Comparison of ENCODE assay signal across 10 mouse cellular contexts in the genomic region with DNA sequence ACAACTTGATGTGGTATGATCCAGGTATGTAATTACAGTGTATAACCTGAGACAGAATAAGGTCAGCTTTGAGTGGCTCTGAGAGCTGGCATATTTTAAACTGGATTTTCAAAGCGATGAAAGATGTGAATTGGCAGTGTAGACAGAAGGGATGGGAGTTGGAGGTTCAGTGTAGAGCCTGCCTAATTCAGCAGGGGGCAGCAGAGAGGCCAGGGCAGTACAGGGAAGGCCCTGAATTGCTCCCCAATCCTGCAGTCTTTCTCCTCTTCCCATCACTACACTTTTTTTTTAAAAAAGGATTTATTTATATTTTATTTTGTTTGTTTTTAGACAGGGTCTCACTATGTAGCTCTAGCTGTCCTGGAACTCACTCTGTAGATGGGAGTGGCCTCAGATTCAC. TPM values are rescaled to one million over a fixed set of nuclear protein-coding genes. Genes with fewer than 3 reads are reported as not detected.
DNase-seq lines count a peak whose midpoint lies in the region; ATAC-seq and TF ChIP-seq lines count a peak whose summit lies in the region.
"Had no signal": no experiment of that assay in that cellular context is flagged by ENCODE, and none has a peak within 500 bp of the region (broad histone marks: within the 10 kb centered on the region; RNA-seq: fewer than 3 reads in every experiment).

No protein-coding gene starts in this region.

- DNase-seq in kidney, postnatal 10 days: peak; percentile 60
- DNase-seq in G1E (ENCODE audit: low spot score): no peak
- DNase-seq in lung, postnatal 36 days: peak; percentile 64
- DNase-seq in embryo, embryonic 9.5 days (ENCODE audit: extremely low spot score): no peak
- no peak for DNase-seq in neural tube, embryonic 10.5 days (ENCODE audit: extremely low spot score, low spot score)

- no peak for TF ChIP-seq POLR2A in bone marrow, adult 2 months (IDR thresholded peaks at IDR 0.05; ENCODE audit: borderline replicate concordance, control insufficient read depth, low read depth, low read length)

- no peak overlapping the region for H3K4me2 ChIP-seq in kidney, embryonic 14.5 days (replicated peaks; ENCODE audit: low read depth, low read length)
- H3K4me2 ChIP-seq: hindbrain, embryonic 12.5 days; midbrain, embryonic 12.5 days; stomach, embryonic 15.5 days had no signal

- H3K4me1 ChIP-seq in kidney, embryonic 14.5 days (ENCODE audit: control insufficient read depth, insufficient read depth, low read length): peaks cover 18% of the 10 kb centered on the region; the same call in 1 of the 2 replicates
- peaks cover 74% of the 10 kb centered on the region for H3K4me1 ChIP-seq in G1E (ENCODE audit: insufficient read depth, low read depth, low read length)
- no peaks in the 10 kb centered on the region; the same call in 1 of the 2 replicates for H3K4me1 ChIP-seq in bone marrow, adult 2 months (ENCODE audit: control insufficient read depth, insufficient read depth, low read length)

- H3K9ac ChIP-seq in kidney, embryonic 14.5 days (ENCODE audit: low read depth, low read length): no peak overlapping the region
- H3K9ac ChIP-seq: hindbrain, embryonic 12.5 days; midbrain, embryonic 12.5 days; stomach, embryonic 15.5 days had no signal

- peak; percentile 87 for TF ChIP-seq CTCF in G1E (IDR thresholded peaks at IDR 0.05; ENCODE audit: low read depth, low read length)
- peak; percentile 81 for TF ChIP-seq CTCF in bone marrow, adult 2 months (IDR thresholded peaks at IDR 0.05; ENCODE audit: control insufficient read depth, insufficient read depth, low read length)

- H3K36me3 ChIP-seq in kidney, embryonic 14.5 days (ENCODE audit: control insufficient read depth, insufficient read depth, low read length): peaks cover 25% of the 10 kb centered on the region
- H3K36me3 ChIP-seq in G1E (replicated peaks): peaks cover 72% of the 10 kb centered on the region

- H3K9me3 ChIP-seq in kidney, embryonic 14.5 days (ENCODE audit: control insufficient read depth, low read length): no peaks in the 10 kb centered on the region
- H3K9me3 ChIP-seq in G1E (replicated peaks): no peaks in the 10 kb centered on the region
- H3K9me3 ChIP-seq: hindbrain, embryonic 12.5 days; midbrain, embryonic 12.5 days; stomach, embryonic 15.5 days had no signal

- H3K27ac ChIP-seq in kidney, embryonic 14.5 days (ENCODE audit: low read depth, low read length): no peak overlapping the region
- no peak overlapping the region for H3K27ac ChIP-seq in bone marrow, adult 2 months (ENCODE audit: control insufficient read depth, insufficient read depth, low read depth, low read length, poor library complexity)
- H3K27ac ChIP-seq: hindbrain, embryonic 12.5 days; midbrain, embryonic 12.5 days; stomach, embryonic 15.5 days had no signal

- no peaks in the 10 kb centered on the region for H3K27me3 ChIP-seq in kidney, embryonic 14.5 days (ENCODE audit: control insufficient read depth, insufficient read depth, low read length)
- H3K27me3 ChIP-seq in G1E (ENCODE audit: insufficient read depth, low read length): no peaks in the 10 kb centered on the region
- H3K27me3 ChIP-seq: hindbrain, embryonic 12.5 days; midbrain, embryonic 12.5 days; stomach, embryonic 15.5 days had no signal

- 100% methylated on average over 1 of the region's 1 CpGs for WGBS in kidney, embryonic 14.5 days
- WGBS in bone marrow, adult 2 months: 82% methylated on average over 1 of the region's 1 CpGs

- ATAC-seq in kidney, embryonic 14.5 days (ENCODE audit: low FRiP score, low TSS enrichment): no peak
- ATAC-seq in G1E (ENCODE audit: extremely low read depth, insufficient number of reproducible peaks, low FRiP score, poor library complexity, severe bottlenecking): no peak

- H3K4me3 ChIP-seq in kidney, embryonic 14.5 days (ENCODE audit: low read length): no peak overlapping the region
- no peak overlapping the region for H3K4me3 ChIP-seq in G1E (ENCODE audit: low read depth, low read length)
- no peak overlapping the region for H3K4me3 ChIP-seq in bone marrow, adult 2 months (replicated peaks; ENCODE audit: control insufficient read depth, low read depth, low read length)
- H3K4me3 ChIP-seq: hindbrain, embryonic 12.5 days; midbrain, embryonic 12.5 days; stomach, embryonic 15.5 days had no signal

RNA-seq across cellular contexts. Expression of a gene that starts 2.6 kb away (rescaled TPM):
- polyA plus RNA-seq in kidney, embryonic 14.5 days (2014; fragmentation: Nextera tagmentation; extraction: Ambion mirVana): 1.6 and 4.2 TPM in 2 replicates
- total RNA-seq in G1E (2014; fragmentation: Nextera tagmentation) (2.7 and 9.6 TPM in 2 replicates), G1E (2017) (1.2 and 2.0 TPM in 2 replicates)
- polyA plus RNA-seq in G1E (2012): 0.05 TPM in 1 of 2 replicates, not detected in the other
- 3.0 and 5.1 TPM in 2 replicates for polyA plus RNA-seq in bone marrow, adult 2 months (2011; ENCODE audit: insufficient read depth, insufficient read length, low replicate concordance, missing spikeins)

RNA-seq across cellular contexts. Expression of a gene that starts 2.6 kb away (rescaled TPM):
- 39.1 and 48.0 TPM in 2 replicates for polyA plus RNA-seq in kidney, embryonic 14.5 days (2014; fragmentation: Nextera tagmentation; extraction: Ambion mirVana)
- 36.4 and 38.8 TPM in 2 replicates for total RNA-seq in G1E (2014; fragmentation: Nextera tagmentation)
- total RNA-seq in G1E (2017): 59.8 and 60.8 TPM in 2 replicates
- 6.0 and 9.9 TPM in 2 replicates for polyA plus RNA-seq in G1E (2012)
- 18.0 and 21.2 TPM in 2 replicates for polyA plus RNA-seq in bone marrow, adult 2 months (2011; ENCODE audit: insufficient read depth, insufficient read length, low replicate concordance, missing spikeins)

RNA-seq across cellular contexts. Expression of a gene that starts 2.7 kb away (rescaled TPM):
- 19.5 and 24.4 TPM in 2 replicates for polyA plus RNA-seq in kidney, embryonic 14.5 days (2014; fragmentation: Nextera tagmentation; extraction: Ambion mirVana)
- 8.1 and 11.8 TPM in 2 replicates for total RNA-seq in G1E (2014; fragmentation: Nextera tagmentation)
- 11.3 and 11.9 TPM in 2 replicates for total RNA-seq in G1E (2017)
- 35.2 and 44.0 TPM in 2 replicates for polyA plus RNA-seq in G1E (2012)
- polyA plus RNA-seq in bone marrow, adult 2 months (2011; ENCODE audit: insufficient read depth, insufficient read length, low replicate concordance, missing spikeins): 5.8 and 9.5 TPM in 2 replicates

RNA-seq across cellular contexts. Expression of a gene that starts 16.5 kb away (rescaled TPM):
- polyA plus RNA-seq in kidney, embryonic 14.5 days (2014; fragmentation: Nextera tagmentation; extraction: Ambion mirVana): 6.6 and 8.1 TPM in 2 replicates
- total RNA-seq in G1E (2014; fragmentation: Nextera tagmentation) (16.0 and 41.7 TPM in 2 replicates), G1E (2017) (5.3 and 6.0 TPM in 2 replicates)
- polyA plus RNA-seq in G1E (2012): 15.6 and 16.4 TPM in 2 replicates
- 9.3 and 10.3 TPM in 2 replicates for polyA plus RNA-seq in bone marrow, adult 2 months (2011; ENCODE audit: insufficient read depth, insufficient read length, low replicate concordance, missing spikeins)

Comparison
In these comparisons a context has a peak if more than half of its experiments do, and no peak if none do; other contexts are left out.
1. DNase-seq: peak in kidney, postnatal 10 days (single experiment) and lung, postnatal 36 days (single experiment); none in G1E (single experiment), embryo, embryonic 9.5 days (single experiment) and neural tube, embryonic 10.5 days (single experiment).